Mouse (Mus musculus): ENCODE results near the gene Gipc3.

DNA sequence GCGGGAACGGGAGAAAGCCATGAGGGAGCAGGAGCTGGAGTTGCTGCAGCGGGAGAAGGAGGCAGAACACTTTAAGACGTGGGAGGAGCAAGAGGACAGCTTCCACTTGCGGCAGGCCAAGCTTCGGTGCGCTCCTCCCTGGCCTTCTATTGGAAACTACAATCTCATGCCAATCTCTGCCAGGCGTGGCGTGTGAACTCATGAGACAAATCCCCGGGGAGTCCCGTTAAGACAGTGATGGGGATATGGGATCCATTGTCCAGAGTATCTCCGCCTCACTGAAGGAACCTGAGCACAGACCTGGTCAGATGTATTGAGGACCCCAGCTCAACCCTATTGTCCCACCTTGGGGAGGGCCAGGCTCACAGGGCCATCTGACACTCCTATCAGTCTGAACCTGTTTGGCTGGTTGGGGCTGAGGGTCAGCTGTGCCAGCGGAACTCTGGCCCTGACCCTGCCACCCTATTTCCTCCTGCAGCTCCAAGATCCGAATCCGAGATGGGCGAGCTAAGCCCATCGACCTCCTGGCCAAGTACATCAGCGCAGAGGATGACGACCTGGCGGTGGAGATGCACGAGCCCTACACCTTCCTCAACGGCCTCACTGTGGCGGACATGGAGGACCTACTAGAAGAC, 19.8 kb downstream of the Gipc3 start:
- TF ChIP-seq TBP (conservative IDR thresholded peaks at IDR 0.05; ENCODE audit: low read depth, low read length) (no peak), ETS1 (conservative IDR thresholded peaks at IDR 0.05; ENCODE audit: low read depth, low read length) (no peak)
